Mouse (Mus musculus) thymus, adult 2 months (tissue): Measurements from ENCODE around the gene Fam207a. TPM values are rescaled to one million over a fixed set of nuclear protein-coding genes. Genes with fewer than 3 reads are reported as not detected.

Experiments used
- DNase-seq: peaks from one replicate; pipeline ENCODE4 v3.0.0; 2021
- H3K27ac ChIP-seq: fragments of 200-500 bp; 2 replicates; pipeline ENCODE4 v1.5.1; 2012; ENCODE audit warnings: low read length, control low read depth; ENCODE audit not compliant: control insufficient read depth, insufficient read depth
- H3K27me3 ChIP-seq: fragments of 200-500 bp; 2 replicates; pipeline ENCODE4 v1.6.1; 2012; ENCODE audit warnings: mild to moderate bottlenecking, low read length, moderate library complexity, mixed read lengths; ENCODE audit not compliant: control insufficient read depth, insufficient read depth
- H3K36me3 ChIP-seq: fragments of 200-500 bp; 2 replicates; pipeline ENCODE4 v1.6.1; 2012; ENCODE audit warnings: mild to moderate bottlenecking, low read length, moderate library complexity; ENCODE audit not compliant: control insufficient read depth, insufficient read depth
- H3K4me1 ChIP-seq: fragments of 200-500 bp; replicated peaks from 2 replicates; pipeline ENCODE4 v1.6.1; 2012; ENCODE audit warnings: low read length; ENCODE audit not compliant: control insufficient read depth, insufficient read depth
- H3K4me3 ChIP-seq: fragments of 200-500 bp; 2 replicates; pipeline ENCODE4 v1.5.1; 2012; ENCODE audit warnings: mild to moderate bottlenecking, low read length, control low read depth, moderate library complexity; ENCODE audit not compliant: control insufficient read depth, insufficient read depth
- CTCF ChIP-seq: fragments of 200-500 bp; IDR thresholded peaks from 2 replicates; pipeline ENCODE4 v1.5.1; 2012; ENCODE audit warnings: mild to moderate bottlenecking, control low read depth, low read length, moderate library complexity, borderline replicate concordance; ENCODE audit not compliant: control insufficient read depth, poor library complexity, insufficient read depth; ENCODE audit errors: extremely low read depth
- POLR2A ChIP-seq: fragments of 200-500 bp; IDR thresholded peaks from 2 replicates; pipeline ENCODE4 v1.6.1; 2012; ENCODE audit warnings: mild to moderate bottlenecking, low read length, control low read depth, moderate library complexity; ENCODE audit not compliant: control insufficient read depth, poor library complexity, insufficient read depth; ENCODE audit errors: extremely low read depth
- WGBS: fragments of 180-500 bp; shearing (Covaris S2); methylation state at CpG from one replicate; pipeline ENCODE4 v1.1.7; 2018; 5-methylcytosine and 5-hydroxymethylcytosine counted together
- polyA plus RNA-seq: library from polyadenylated mRNA; depleted of rRNA; stranded (reverse); fragments of >200 nt; gene quantifications from 2 replicates; pipeline ENCODE4 v1.2.3, GENCODE M21; 2012

Fam207a gene
- polyA plus RNA-seq, 1 experiment, result 52.4 TPM

GRCm38 (mm10) chr10:77541864-77542666, 26.5 kb upstream of the Fam207a start:
- Histone ChIP-seq H3K4me1 (peaks cover 23% of the 10 kb centered on the region), H3K27ac (no peak overlapping the region), H3K27me3 (no peaks in the 10 kb centered on the region), H3K4me3 (no peak overlapping the region), H3K36me3 (peaks cover 36% of the 10 kb centered on the region)
- TF ChIP-seq CTCF (no peak), POLR2A (no peak)
- 94% methylated on average over 10 of the region's 10 CpGs for WGBS
- no peak for DNase-seq

- H3K4me1 ChIP-seq, result peaks cover 33% of the 10 kb centered on the region
- H3K36me3 ChIP-seq, result peaks cover 22% of the 10 kb centered on the region
- no peak for DNase-seq
- TF ChIP-seq POLR2A, result no peak
- TF ChIP-seq CTCF, result no peak
- H3K4me3 ChIP-seq, result no peak overlapping the region
- 77% methylated on average over 4 of the region's 4 CpGs for WGBS
- H3K27ac ChIP-seq, result no peak overlapping the region
- no peaks in the 10 kb centered on the region for H3K27me3 ChIP-seq
Measured at GRCm38 (mm10) chr10:77540576-77541102, 25.1 kb upstream of the Fam207a start.

GRCm38 (mm10) chr10:77539320-77539945, 23.8 kb upstream of the Fam207a start:
- Histone ChIP-seq H3K27me3 (no peaks in the 10 kb centered on the region), H3K4me1 (peaks cover 38% of the 10 kb centered on the region), H3K36me3 (peaks cover 12% of the 10 kb centered on the region), H3K4me3 (no peak overlapping the region), H3K27ac (no peak overlapping the region)
- DNase-seq, result no peak
- WGBS, result 84% methylated on average over 7 of the region's 7 CpGs
- TF ChIP-seq POLR2A (no peak), CTCF (no peak)

DNA sequence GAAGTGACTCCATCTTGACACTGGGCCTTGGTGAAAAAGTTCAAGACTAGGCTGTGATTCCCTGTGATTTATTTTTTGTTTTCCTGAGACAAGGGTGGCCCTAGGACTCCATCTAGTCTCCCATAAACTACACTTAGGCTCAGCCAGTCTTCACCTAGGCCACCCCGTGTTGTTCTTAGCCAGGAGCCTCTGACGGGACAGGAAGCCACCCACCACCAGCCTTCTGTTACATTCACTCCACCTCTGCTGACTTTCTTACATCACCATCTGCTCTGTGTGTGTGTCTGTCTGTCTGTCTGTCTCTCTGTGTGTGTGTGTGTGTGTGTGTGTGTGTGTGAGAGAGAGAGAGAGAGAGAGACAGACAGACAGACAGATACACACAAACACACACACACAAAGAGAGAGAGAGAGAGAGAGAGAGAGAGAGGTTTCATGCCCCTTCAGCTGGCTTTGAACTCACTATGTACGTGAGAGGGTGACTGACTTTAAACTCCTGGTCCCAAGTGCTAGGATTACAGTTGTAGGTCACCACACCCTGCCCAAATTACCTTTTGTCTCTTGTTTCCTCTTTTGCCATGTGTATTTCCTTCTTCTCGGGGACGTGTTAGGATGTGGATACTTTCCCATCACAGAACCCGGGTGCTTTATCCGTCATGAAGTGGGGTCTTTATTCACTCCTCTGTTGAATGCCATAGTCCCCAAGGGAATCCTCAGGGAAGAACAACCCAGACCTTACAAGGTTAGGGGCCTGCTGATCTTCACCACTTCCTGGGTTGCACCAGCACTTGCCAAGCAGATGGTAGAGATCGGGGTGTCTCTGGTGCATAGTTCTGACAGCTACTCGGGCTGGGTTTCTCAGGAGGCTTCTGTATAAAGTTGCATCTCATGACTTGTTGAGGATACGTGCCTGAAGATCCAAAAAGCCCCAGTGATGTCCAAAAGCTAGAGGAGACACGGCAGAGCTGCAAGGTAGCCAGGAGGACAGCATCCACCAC, 21.9 kb upstream of the Fam207a start:
- Histone ChIP-seq H3K27me3 (no peaks in the 10 kb centered on the region), H3K36me3 (no peaks in the 10 kb centered on the region), H3K4me1 (peaks cover 53% of the 10 kb centered on the region), H3K4me3 (no peak overlapping the region), H3K27ac (peak overlapping the region; percentile 79)
- no peak for TF ChIP-seq CTCF
- no peak for TF ChIP-seq POLR2A
- 34% methylated on average over 11 of the region's 11 CpGs for WGBS
- DNase-seq, result peak; percentile 43

DNA sequence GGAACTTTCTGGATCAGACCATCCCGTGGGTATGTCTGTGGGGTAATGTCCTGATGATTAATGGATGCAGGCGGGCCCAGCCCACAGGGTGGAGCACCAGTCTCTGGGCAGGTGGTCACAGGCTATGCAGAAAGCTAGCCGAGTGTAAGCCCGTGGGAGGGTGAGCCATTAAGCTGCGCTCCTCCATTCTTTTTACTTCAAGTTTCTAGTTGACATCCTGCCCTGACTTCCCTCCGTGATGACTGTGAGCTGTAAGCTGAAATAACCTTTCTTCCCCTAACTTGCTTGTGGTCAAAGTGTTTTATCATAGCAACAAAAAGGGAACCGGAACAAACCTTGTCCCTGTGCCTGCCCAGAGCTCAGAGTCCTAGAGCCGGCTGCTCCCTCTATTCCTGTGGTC, 21.1 kb upstream of the Fam207a start:
- Histone ChIP-seq H3K36me3 (no peaks in the 10 kb centered on the region), H3K4me1 (peaks cover 57% of the 10 kb centered on the region), H3K27ac (peak overlapping the region; percentile 79), H3K27me3 (no peaks in the 10 kb centered on the region), H3K4me3 (no peak overlapping the region)
- 29% methylated on average over 8 of the region's 8 CpGs for WGBS
- TF ChIP-seq CTCF (no peak), POLR2A (no peak)
- no peak for DNase-seq

DNA sequence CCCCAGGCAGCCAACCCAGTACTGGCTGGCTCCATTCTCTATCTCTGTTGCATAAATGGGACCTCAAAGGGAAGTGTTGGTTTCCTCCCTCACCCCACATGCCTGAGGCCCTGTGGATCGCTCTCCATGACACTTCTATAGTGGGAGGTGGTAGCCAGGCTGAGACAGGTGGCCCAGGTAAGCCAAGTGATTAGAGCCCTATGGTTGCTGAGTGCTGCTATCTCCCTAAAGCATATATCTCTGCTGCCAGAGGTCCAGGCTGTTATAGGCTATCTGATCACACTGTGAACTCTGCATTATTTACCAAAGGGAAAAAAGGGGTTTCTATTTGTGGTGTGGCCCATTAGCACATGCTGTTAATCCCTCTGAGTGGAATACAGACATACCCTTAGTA, 16.4 kb upstream of the Fam207a start:
- DNase-seq, result no peak
- H3K4me3 ChIP-seq, result peak overlapping the region; percentile 84
- peak overlapping the region; percentile 94 for H3K27ac ChIP-seq
- no peaks in the 10 kb centered on the region for H3K36me3 ChIP-seq
- H3K4me1 ChIP-seq, result peaks cover 52% of the 10 kb centered on the region
- TF ChIP-seq POLR2A (no peak), CTCF (no peak)
- WGBS, result 20% methylated on average over 1 of the region's 1 CpGs
- no peaks in the 10 kb centered on the region for H3K27me3 ChIP-seq
